Mouse (Mus musculus): ENCODE measurements around the gene 2010300C02Rik. TPM values are rescaled to one million over a fixed set of nuclear protein-coding genes. Genes with fewer than 3 reads are reported as not detected.

Gene 2010300C02Rik
- 1.1 TPM for polyA plus RNA-seq (2014; fragmentation: Illumina TruSeq; extraction: RNeasy Lipid Tissue Mini Kit (QIAGEN cat#74804))

GRCm38 (mm10) chr1:37719761-37720640 lies at the start of gene 2010300C02Rik:
Gene 2010300C02Rik (minus strand): TSS chr1:37720085.

Other genes with a start within 250 kb of the 2010300C02Rik start
- gene Mgat4a, start 179.1 kb downstream of the 2010300C02Rik start, polyA plus RNA-seq (2014; fragmentation: Illumina TruSeq; extraction: RNeasy Lipid Tissue Mini Kit (QIAGEN cat#74804)): 16.6 TPM
- gene Tsga10, start 146.3 kb upstream of the 2010300C02Rik start, polyA plus RNA-seq (2014; fragmentation: Illumina TruSeq; extraction: RNeasy Lipid Tissue Mini Kit (QIAGEN cat#74804)): 21.6 TPM
- 9.5 TPM for gene Lipt1, start 151.7 kb upstream of the 2010300C02Rik start, polyA plus RNA-seq (2014; fragmentation: Illumina TruSeq; extraction: RNeasy Lipid Tissue Mini Kit (QIAGEN cat#74804))
- gene Mitd1, start 170.3 kb upstream of the 2010300C02Rik start, polyA plus RNA-seq (2014; fragmentation: Illumina TruSeq; extraction: RNeasy Lipid Tissue Mini Kit (QIAGEN cat#74804)): 56.0 TPM
- 277 TPM for gene Mrpl30, start 170.4 kb upstream of the 2010300C02Rik start, polyA plus RNA-seq (2014; fragmentation: Illumina TruSeq; extraction: RNeasy Lipid Tissue Mini Kit (QIAGEN cat#74804))
- not detected for gene Lyg2, start 196.4 kb upstream of the 2010300C02Rik start, polyA plus RNA-seq (2014; fragmentation: Illumina TruSeq; extraction: RNeasy Lipid Tissue Mini Kit (QIAGEN cat#74804))
- gene Lyg1, start 237.7 kb upstream of the 2010300C02Rik start, polyA plus RNA-seq (2014; fragmentation: Illumina TruSeq; extraction: RNeasy Lipid Tissue Mini Kit (QIAGEN cat#74804)): not detected